Mouse (Mus musculus) layer of hippocampus, adult 2 months (tissue): ENCODE results near the gene Rc3h1. TPM values are rescaled to one million over a fixed set of nuclear protein-coding genes. Genes with fewer than 3 reads are reported as not detected.

Experiments used
- DNase-seq, 2 experiments: peaks; one replicate each; pipeline ENCODE4 v3.0.0; 2022; ENCODE audit warnings: low spot score in 2 of 2
- H3K27ac ChIP-seq: fragments of 200-600 bp; 2 replicates; pipeline ENCODE4 v1.8.1; 2022
- H3K4me3 ChIP-seq: fragments of 200-600 bp; 2 replicates; pipeline ENCODE4 v1.8.1; 2022; ENCODE audit warnings: mild to moderate bottlenecking
- CTCF ChIP-seq: fragments of 200-600 bp; conservative IDR thresholded peaks from 2 replicates; pipeline ENCODE4 v1.8.1; 2022; ENCODE audit warnings: antibody characterized with exemption, mild to moderate bottlenecking, moderate library complexity
- total RNA-seq, 2 experiments: library from RNA; stranded (reverse); gene quantifications; 2 replicates each; pipeline ENCODE4 v1.2.3; 2021

Gene Rc3h1
- total RNA-seq, 2 experiments from 2014 or later: 39.1 to 41.4 TPM

DNA sequence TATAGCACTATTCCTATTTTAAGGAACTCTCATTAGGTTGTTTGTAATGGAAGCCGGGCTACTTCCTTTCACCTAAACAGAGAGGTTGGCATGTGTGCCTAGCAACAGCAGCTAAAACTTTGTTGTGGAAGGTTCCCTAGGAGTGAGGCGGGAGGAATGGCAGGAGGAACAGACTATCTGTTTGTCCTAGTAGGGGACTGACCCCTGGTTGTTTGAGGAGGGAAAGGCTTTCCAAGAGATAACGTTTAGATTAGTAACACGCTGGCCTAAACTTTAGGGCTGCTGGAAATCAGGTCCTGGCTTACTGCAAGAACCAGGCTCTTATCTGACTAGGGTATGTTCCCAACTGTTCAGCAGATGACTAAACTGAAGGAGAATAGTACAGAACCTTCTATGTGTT lies 2.2 kb upstream of the Rc3h1 start:
- no peak overlapping the region for H3K4me3 ChIP-seq
- no peak for TF ChIP-seq CTCF
- DNase-seq: no peak

DNA sequence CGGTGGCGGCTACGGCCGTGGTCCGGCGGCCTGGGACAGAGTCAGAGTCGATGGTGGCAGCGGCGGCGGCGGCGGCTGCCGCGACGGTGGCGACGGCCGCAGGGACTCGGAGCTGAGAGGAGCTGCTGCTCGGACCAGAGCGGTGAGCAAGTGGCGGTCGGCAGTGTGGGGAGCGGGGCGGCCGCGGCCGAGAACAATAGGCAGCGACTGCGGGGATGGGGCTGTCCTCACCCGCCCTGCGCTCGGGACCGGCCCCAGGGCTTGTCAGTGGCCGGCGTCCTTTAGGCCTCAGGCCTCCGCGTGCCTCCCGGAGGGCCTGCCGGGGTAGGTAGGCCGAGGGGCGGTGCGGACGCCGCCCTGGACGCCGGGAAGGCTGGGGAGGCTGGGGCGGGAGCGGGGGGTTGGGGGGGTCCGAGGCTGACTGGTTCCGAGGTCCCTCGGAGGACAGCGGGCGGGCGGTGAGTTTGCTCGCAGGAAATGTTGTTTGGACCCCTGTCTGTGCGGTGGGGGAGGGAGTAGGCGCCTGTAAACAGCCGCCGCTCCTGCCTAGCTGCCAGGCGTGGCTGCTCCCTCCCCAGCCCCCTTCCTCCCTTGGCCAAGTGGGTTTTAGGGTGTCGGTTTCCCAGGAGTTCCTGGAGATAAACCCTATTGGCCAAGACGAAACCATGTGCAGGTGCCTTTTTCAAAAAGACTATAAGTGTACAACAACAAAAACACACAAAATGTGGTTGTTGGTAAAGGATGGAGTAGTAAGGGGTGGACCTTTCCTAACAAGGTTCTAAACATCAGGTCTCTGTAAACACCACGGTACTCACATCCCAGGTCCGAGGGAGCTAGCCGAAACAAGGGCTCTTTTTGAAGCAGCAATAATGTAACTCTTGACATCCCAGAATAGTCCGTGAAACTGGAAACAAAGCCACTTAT lies 602 bp downstream of the Rc3h1 start:
- no peak for TF ChIP-seq CTCF
- DNase-seq: peak; percentile 28 to 41
- Histone ChIP-seq H3K27ac (peak overlapping the region; percentile 97), H3K4me3 (peak overlapping the region; percentile 98)

More for the DNA sequence above, 2.2 kb upstream of the Rc3h1 start:
- no peak overlapping the region for H3K27ac ChIP-seq

DNA sequence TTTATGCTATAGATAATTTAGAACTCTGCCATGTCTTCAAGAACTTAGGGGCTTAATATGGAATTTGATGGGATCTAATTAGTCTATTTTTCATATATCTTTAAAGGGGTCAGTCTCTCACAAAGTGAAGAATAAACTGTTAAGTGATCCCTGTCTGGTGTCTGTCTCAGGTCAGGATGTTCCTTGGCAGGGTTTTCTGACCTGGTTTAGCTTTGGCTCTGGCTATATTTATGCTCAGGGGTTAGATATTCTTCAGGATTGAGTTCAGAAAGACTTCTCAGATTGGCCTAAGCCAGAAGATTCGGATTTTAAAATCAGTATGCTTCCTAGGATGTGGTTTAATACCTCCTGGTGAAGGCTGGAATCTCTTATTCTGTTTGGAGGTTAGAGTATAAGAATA lies 4.0 kb downstream of the Rc3h1 start:
- no peak for DNase-seq
- H3K27ac ChIP-seq: no peak overlapping the region
- TF ChIP-seq CTCF: no peak
- H3K4me3 ChIP-seq: no peak overlapping the region

DNA sequence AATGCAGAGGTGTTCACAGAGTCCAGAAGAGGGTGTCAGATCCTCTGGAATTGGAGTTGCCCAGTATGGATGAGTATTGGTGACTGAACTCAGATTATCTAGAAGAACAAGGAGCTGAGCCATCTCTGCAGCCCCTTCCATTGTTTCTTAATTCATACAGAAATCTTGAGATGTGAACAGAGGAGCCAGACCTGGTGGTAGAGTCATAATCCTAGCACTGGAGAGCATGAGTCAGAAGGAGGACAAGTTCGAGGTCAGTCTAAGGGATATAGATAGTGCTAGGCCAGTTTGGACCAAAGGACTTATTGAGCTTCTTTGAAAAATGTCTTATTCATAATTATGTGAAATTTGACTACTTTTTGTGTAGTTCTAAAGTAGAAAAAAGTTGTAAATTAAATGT lies 4.6 kb downstream of the Rc3h1 start:
- H3K4me3 ChIP-seq: no peak overlapping the region
- DNase-seq: no peak
- no peak overlapping the region for H3K27ac ChIP-seq
- TF ChIP-seq CTCF: no peak

DNA sequence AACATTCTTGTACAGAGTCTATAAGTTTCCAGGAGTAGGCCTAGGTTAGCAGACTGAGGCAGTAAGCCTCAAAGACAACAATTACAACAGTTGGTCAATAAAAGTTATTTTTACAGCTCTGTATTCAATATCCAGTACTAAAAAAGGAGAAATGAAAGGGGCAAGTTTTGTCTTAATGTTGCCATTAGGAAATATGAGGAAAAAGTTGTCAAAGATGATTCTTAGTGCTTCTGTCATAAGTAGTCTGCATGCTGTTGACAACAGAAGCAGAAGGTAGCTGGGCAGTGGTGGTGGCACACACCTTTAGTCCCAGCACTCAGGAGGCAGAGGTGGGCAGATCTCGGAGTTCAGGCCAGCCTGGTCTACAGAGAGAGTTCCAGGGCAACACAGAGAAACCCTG lies 13.2 kb downstream of the Rc3h1 start:
- Histone ChIP-seq H3K4me3 (no peak overlapping the region), H3K27ac (no peak overlapping the region)
- DNase-seq: no peak
- no peak for TF ChIP-seq CTCF

DNA sequence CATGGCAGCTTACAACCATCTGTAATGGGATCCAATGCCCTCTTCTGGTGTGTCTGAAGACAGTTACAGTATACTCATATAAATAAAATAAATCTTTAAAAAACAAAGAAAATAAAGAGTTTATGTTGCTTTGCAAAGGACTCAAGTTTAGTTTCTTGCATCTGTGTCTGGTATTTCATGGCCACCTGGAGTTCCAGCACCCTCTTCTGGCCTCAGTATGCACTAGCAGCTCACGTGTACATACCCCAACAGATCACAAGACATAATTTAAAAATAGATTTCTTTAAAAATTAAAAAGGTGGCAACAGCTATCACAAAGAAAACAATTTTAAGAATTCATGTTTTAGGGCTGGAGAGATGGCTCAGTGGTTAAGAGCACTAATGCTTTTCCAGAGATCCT lies 15.7 kb downstream of the Rc3h1 start:
- DNase-seq: no peak
- no peak overlapping the region for H3K27ac ChIP-seq
- peak; percentile 56 for TF ChIP-seq CTCF

DNA sequence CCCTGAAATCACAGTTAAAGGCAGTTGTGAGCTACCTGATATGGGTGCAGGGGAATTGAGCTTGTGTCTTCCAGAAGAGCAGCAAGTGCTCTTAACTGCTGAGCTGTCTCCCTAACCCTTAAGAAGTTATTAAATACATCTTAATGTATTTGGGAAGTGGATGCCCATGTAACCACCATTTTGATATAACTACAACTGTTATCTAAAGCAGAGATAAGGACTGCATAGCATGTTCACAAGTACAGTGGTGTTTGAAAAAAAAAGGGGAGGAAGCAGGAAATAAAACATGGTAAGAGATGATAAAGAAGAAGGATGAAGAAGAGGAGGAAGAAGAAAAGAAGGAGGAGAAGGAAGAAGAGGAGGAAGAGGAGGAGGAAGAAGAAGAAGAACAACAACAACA lies 25.1 kb downstream of the Rc3h1 start:
- TF ChIP-seq CTCF: no peak
- Histone ChIP-seq H3K4me3 (no peak overlapping the region), H3K27ac (no peak overlapping the region)
- no peak for DNase-seq

More for the DNA sequence above, 15.7 kb downstream of the Rc3h1 start:
- H3K4me3 ChIP-seq: no peak overlapping the region

DNA sequence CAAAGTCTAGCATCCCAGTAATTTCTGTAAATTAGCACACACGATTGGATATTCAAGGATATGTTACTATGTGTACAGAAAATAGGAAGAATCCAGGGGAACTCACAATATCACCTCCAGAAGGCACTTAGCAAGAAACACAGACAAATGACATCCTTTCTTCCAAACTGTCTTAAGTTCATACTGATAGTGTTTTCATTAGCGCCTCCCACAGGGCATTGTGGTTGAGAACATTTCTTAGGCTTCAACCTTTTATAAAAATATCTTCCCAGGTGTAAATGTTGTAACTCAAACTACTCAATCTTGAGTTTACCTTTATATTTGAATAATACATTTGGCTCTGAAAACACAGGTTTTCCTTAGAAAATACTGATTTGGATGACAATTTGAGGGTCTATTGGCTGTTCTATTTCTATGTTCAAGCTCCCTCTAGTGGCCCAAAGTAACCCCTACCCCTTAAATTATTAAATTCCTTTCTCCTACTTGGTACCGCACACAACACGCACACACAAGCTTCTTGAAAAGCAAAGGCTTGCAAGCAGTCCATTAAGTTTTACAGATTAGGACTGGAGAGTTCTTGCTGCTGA lies 27.8 kb downstream of the Rc3h1 start:
- Histone ChIP-seq H3K27ac (no peak overlapping the region), H3K4me3 (no peak overlapping the region)
- TF ChIP-seq CTCF: peak; percentile 85
- DNase-seq: peak in 1 of 2 experiments; percentile 25

DNA sequence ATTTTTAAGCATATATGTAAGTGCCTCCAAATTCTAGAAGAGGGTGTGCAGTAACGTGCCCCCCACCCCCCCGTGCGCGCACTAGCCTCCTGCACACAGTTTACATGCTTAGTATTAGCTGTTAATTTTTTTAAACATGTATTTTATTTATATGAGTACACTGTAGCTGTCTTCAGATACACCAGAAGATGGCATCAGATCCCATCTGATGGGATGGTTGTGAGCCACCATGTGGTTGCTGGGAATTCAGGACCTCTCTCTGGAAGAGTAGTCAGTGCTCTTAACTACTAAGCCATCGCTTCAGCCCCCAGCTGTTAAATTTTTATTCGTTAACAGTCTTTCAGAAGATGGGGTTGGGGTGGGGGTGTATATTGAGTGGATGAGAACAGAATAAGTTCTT lies 29.3 kb downstream of the Rc3h1 start:
- Histone ChIP-seq H3K4me3 (no peak overlapping the region), H3K27ac (no peak overlapping the region)
- DNase-seq: no peak
- TF ChIP-seq CTCF: peak; percentile 71

DNA sequence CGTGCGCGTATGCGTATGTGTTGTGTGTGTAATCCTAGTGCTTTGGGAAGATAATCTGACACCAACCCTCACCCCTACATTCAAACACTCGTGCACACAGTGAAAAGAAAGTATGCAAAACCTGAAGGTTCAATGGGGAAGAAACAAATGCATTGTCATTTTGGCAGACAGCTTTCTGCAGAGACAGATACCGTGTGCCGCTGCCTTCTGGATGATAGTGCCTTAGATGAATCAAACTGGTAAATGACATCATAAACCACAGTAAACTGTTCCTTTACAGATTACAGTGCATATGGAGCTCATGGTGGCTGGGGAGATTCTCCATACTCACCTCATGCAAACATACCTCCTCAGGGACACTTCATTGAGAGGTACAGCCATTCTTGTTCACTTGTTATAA lies 57.0 kb downstream of the Rc3h1 start:
- DNase-seq: no peak
- Histone ChIP-seq H3K4me3 (no peak overlapping the region), H3K27ac (peak overlapping the region; percentile 37; the same call in 1 of the 2 replicates)
- TF ChIP-seq CTCF: no peak

DNA sequence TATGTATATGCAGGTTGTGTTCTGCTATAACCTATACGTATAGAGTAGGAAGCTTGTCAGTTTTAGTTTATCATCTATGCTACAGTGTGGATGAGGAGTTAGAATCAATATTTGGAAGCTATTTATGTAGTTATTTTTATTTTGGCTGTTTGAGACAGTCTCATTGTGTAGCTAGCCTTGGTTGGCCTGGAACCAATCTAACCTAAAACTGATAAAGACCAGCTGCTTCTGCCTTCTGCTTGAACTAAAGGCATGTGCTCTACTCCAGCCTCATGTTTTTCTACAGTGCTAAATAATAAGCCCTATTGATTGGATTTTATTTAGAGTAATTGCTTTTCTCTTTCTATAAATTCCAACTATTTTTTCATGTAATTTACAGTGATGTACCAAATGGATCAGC lies 61.0 kb downstream of the Rc3h1 start:
- Histone ChIP-seq H3K27ac (peak overlapping the region; percentile 68), H3K4me3 (no peak overlapping the region)
- DNase-seq: peak; percentile 49
- no peak for TF ChIP-seq CTCF

DNA sequence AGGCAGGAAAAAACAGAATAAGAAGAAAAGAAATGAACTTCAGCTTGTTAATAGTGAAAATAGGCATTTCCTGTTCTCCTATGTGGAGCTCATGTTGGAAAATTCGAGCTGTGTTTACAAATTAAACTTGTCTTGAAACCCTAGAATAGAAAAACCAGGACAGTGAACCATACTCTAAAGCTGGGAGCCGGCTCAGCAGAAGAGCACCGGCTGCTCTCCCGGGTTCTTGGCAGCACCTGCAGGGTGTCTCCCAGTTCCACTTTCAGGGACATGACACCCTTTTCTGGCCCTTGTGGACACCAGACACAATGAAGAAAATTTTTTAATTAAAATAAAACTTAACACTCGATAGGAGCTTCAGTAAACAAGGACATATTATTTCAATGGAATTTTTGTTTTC lies 62.4 kb downstream of the Rc3h1 start:
- Histone ChIP-seq H3K27ac (peak overlapping the region; percentile 68), H3K4me3 (no peak overlapping the region)
- DNase-seq: no peak
- TF ChIP-seq CTCF: no peak

DNA sequence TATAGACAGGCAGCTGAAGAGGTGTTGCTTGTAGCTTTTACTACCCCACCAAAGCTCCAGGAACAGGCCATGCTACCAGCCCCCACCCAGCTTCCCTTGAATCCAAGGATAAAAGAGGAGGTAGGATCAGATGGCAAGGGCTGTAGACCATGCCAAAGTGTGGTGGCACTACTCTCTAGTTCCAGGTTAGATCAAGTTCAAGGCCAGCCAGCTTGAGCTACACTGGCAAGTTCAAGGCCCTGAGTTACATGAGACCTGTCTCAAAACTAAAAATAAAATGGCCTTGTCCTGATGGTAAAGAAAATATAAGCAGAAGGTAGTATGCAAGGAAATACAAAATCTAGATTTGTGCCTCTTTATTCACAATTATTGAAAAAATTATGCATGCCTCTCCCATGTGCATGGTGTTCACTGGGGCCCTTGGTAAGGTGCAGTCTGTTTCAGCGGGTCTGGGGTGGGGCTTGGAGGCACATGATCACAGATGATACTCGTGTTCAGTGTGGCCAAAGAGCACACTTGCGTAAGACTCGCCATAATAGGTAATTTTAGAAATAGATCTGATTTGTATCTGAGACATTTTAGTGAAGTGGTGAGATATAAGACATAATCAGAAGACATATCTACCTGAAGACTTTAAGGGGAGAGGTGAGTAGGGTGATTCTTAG lies 72.0 kb downstream of the Rc3h1 start, which contains the start of gene Serpinc1:
Gene Serpinc1, plus strand, starts transcription at position 515 of the 665 bp plus-strand sequence.
- no peak for DNase-seq
- TF ChIP-seq CTCF: no peak
- Histone ChIP-seq H3K4me3 (no peak within 1 kb of the TSS), H3K27ac (no peak within 1 kb of the TSS)

DNA sequence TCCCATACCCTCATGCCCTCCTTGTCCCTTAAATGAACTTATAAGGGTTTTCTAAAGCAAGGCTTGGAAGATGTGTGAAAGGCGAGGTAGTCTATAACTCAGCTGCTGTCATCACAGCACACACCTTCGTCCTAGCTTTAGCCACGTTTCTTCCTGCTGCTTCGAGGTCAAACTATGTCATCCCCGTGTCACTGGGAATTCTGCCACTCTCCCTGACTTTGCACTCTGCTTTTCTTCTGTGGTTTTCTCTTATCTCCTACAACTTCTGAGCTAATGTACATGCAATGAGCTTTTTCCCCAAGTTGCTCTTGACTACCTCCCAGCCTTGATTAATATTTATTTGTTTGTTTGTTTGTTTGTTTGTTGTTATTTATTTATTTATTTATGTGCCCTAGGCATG lies 73.8 kb downstream of the Rc3h1 start:
- no peak for DNase-seq
- Histone ChIP-seq H3K4me3 (no peak overlapping the region), H3K27ac (no peak overlapping the region)
- no peak for TF ChIP-seq CTCF
